Mouse (Mus musculus) cerebellum, postnatal 36 days (tissue): Measurements from ENCODE around the gene Slc22a21.

Experiments
- DNase-seq, 2 experiments: peaks; one replicate each; pipeline ENCODE4 v3.0.0; 2021 to 2022; ENCODE audit warnings: mixed read lengths in 2 of 2

Slc22a21 gene

DNA sequence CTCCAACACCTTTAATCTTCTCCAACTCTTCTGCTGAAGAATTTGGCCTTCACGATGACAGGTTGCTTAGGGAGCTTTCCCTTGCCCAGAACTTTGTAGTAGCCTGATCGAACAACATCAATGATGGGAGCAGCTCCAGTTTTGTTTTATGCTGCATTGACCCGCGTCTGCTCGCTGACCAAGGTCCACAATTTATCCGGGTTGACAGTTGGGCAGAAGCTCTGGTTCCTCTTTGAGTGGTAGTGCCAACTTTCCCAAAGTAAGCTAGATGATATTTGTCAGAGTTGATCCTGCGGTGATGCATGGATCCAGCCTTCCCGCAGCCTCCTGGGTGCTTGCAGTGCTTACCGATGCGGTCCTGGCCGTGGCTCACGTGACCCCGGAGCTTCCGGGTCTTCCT, 77.4 kb downstream of the Slc22a21 start:
- no peak for DNase-seq

GRCm38 (mm10) chr11:53900991-53901390, 79.1 kb downstream of the Slc22a21 start:
- no peak for DNase-seq

DNA sequence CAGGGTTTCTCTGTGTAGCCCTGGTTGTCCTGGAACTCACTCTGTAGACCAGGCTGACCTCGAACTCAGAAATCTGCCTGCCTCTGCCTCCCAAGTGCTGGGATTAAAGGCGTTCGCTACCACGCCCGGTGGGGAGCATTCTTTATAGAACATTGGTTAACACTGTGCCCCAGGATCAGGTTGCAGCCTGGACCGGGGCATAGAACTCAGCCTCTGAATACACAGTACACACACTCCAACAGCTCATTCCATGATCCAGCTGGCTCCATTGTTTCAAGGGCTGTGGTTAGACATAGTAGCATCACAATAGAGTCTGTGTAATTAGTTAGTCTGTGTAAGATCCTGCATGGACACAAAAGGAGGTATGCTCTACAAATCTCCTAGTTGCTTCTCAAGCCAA, 80.2 kb downstream of the Slc22a21 start:
- no peak for DNase-seq
